Mouse (Mus musculus) neural tube, embryonic 12.5 days (tissue): ENCODE results near the gene Olfr322. TPM values are rescaled to one million over a fixed set of nuclear protein-coding genes. Genes with fewer than 3 reads are reported as not detected.

Source experiments
- ATAC-seq: fragments of 200-750 bp; cut with Nextera tagmentation; 2 replicates; pipeline ENCODE4 v1.8.0; 2017; ENCODE audit warnings: low read depth, mild to moderate bottlenecking, moderate TSS enrichment, moderate library complexity; ENCODE audit not compliant: low FRiP score
- H3K27ac ChIP-seq: fragments of 300-500 bp; sonication (generic); 2 replicates; pipeline ENCODE4 v1.5.1; 2016
- H3K27me3 ChIP-seq: fragments of 300-500 bp; sonication (generic); replicated peaks from 2 replicates; pipeline ENCODE4 v1.6.1; 2016; ENCODE audit warnings: mild to moderate bottlenecking
- H3K36me3 ChIP-seq: fragments of 300-500 bp; sonication (generic); 2 replicates; pipeline ENCODE4 v1.6.1; 2016; ENCODE audit warnings: mild to moderate bottlenecking
- H3K4me1 ChIP-seq: fragments of 300-500 bp; sonication (generic); 2 replicates; pipeline ENCODE4 v1.6.1; 2016
- H3K4me2 ChIP-seq: fragments of 300-500 bp; sonication (generic); replicated peaks from 2 replicates; pipeline ENCODE4 v1.6.1; 2016; ENCODE audit warnings: mild to moderate bottlenecking
- H3K4me3 ChIP-seq: fragments of 300-500 bp; sonication (generic); 2 replicates; pipeline ENCODE4 v1.5.1; 2016
- H3K9ac ChIP-seq: fragments of 300-500 bp; sonication (generic); 2 replicates; pipeline ENCODE4 v1.6.1; 2016; ENCODE audit warnings: mild to moderate bottlenecking
- H3K9me3 ChIP-seq: fragments of 300-500 bp; sonication (generic); 2 replicates; pipeline ENCODE4 v1.6.1; 2016; ENCODE audit warnings: mild to moderate bottlenecking
- WGBS: fragments of 180-500 bp; shearing (Covaris S2); methylation state at CpG from one replicate; pipeline ENCODE4 v1.1.7; 2016; 5-methylcytosine and 5-hydroxymethylcytosine counted together
- polyA plus RNA-seq: library from polyadenylated mRNA; unstranded; fragments of >200 nt; fragmentation: Nextera tagmentation; extraction: Ambion mirVana; gene quantifications from 2 replicates; pipeline ENCODE4 v1.2.1, GENCODE M21; 2016

Olfr322 gene
- polyA plus RNA-seq: not detected in 2 replicates

DNA sequence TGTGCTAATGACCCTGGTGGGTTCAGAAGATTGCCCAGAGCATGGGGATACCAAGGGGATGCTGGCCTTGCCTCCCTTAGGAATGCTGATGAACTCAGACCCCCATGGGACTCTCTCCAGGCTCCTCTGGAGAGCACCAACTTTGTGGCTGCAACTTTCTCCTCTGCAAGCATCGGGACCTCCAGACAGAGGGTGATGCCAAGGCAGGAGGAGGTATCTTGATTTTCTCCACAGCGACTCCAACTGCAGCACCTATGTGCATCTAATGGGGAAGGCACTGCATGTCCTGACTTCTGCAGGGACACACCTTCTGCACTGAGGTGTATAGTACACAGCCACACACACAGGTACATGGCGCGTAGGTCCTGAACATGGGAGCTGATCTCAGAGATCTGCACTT is at the start of gene Olfr322:
Gene Olfr322, plus strand, starts transcription at position 187 of the 400 bp plus-strand sequence.
- no peaks in the 10 kb centered on the region for H3K27me3 ChIP-seq
- H3K36me3 ChIP-seq: no peaks in the 10 kb centered on the region
- no peak within 1 kb of the TSS for H3K9ac ChIP-seq
- H3K4me3 ChIP-seq: no peak within 1 kb of the TSS
- WGBS: 88% methylated on average over 4 of the region's 4 CpGs
- no peaks in the 10 kb centered on the region for H3K9me3 ChIP-seq
- H3K4me1 ChIP-seq: no peaks in the 10 kb centered on the region
- ATAC-seq: no peak
- H3K27ac ChIP-seq: no peak within 1 kb of the TSS
- no peak within 1 kb of the TSS for H3K4me2 ChIP-seq

- no peaks in the 10 kb centered on the region for H3K9me3 ChIP-seq
- no peaks in the 10 kb centered on the region for H3K27me3 ChIP-seq
- no peak overlapping the region for H3K9ac ChIP-seq
- no peak for ATAC-seq
- H3K4me3 ChIP-seq: no peak overlapping the region
- 63% methylated on average over 3 of the region's 3 CpGs for WGBS
- no peak overlapping the region for H3K27ac ChIP-seq
- no peaks in the 10 kb centered on the region for H3K36me3 ChIP-seq
- no peaks in the 10 kb centered on the region for H3K4me1 ChIP-seq
- no peak overlapping the region for H3K4me2 ChIP-seq
Measured at GRCm38 (mm10) chr11:58613359-58613758, 45.2 kb upstream of the Olfr322 start.

- Histone ChIP-seq H3K27me3 (no peaks in the 10 kb centered on the region), H3K4me3 (no peak overlapping the region), H3K4me2 (no peak overlapping the region), H3K9ac (no peak overlapping the region), H3K4me1 (no peaks in the 10 kb centered on the region), H3K9me3 (no peaks in the 10 kb centered on the region), H3K27ac (no peak overlapping the region), H3K36me3 (no peaks in the 10 kb centered on the region)
- no peak for ATAC-seq
Measured at GRCm38 (mm10) chr11:58614526-58614925, 44.1 kb upstream of the Olfr322 start.

DNA sequence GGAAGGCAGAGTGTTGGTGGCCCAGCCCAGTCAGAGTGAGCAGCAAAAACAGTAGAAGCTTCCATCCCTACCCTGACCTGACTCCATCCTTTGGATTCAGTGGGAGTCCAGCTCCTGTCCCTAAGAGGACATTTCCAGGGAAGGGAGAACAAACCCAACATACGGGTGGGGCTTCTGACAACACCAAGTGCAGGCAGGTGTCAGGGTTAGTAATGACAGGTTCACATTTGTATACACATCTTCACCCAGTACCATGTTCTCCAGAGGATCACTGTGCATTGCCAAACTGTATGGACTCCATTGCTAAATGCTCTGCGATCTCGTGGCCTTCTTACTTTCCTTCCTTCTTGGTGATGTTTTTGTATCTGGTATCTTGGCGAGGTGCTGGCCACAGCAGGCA is 42.6 kb upstream of the Olfr322 start, which contains the start of gene 2210407C18Rik:
Gene 2210407C18Rik, minus strand, starts transcription at position 101 of the 400 bp plus-strand sequence.
- H3K27ac ChIP-seq: no peak within 1 kb of the TSS
- H3K27me3 ChIP-seq: no peaks in the 10 kb centered on the region
- H3K4me2 ChIP-seq: no peak within 1 kb of the TSS
- H3K36me3 ChIP-seq: no peaks in the 10 kb centered on the region
- 93% methylated on average over 4 of the region's 4 CpGs for WGBS
- H3K9me3 ChIP-seq: no peaks in the 10 kb centered on the region
- H3K9ac ChIP-seq: no peak within 1 kb of the TSS
- no peak for ATAC-seq
- H3K4me3 ChIP-seq: no peak within 1 kb of the TSS
- no peaks in the 10 kb centered on the region for H3K4me1 ChIP-seq

DNA sequence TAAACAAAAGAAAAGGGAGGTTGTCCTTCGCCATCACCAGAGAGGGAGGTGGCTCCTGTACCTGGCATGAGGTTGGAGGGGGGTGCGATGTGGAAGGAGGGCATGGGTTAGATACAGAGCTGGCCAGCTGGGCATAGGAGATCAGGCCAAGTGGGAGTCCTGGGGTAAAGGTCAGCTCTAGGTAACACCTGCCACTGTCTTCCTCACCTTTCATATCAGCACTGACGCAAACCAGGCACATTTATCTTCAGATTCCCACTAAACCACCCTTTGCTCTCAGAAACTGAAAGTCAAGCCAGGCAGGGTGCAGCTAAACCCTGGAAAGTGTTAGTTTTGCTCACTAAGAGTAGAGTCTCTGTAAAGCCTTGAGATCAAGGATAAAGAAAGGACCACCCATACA is 40.2 kb upstream of the Olfr322 start:
- no peaks in the 10 kb centered on the region for H3K27me3 ChIP-seq
- 78% methylated on average over 3 of the region's 3 CpGs for WGBS
- no peaks in the 10 kb centered on the region for H3K36me3 ChIP-seq
- no peak overlapping the region for H3K9ac ChIP-seq
- no peak for ATAC-seq
- H3K4me2 ChIP-seq: no peak overlapping the region
- H3K4me3 ChIP-seq: no peak overlapping the region
- no peaks in the 10 kb centered on the region for H3K4me1 ChIP-seq
- H3K9me3 ChIP-seq: no peaks in the 10 kb centered on the region
- H3K27ac ChIP-seq: no peak overlapping the region

DNA sequence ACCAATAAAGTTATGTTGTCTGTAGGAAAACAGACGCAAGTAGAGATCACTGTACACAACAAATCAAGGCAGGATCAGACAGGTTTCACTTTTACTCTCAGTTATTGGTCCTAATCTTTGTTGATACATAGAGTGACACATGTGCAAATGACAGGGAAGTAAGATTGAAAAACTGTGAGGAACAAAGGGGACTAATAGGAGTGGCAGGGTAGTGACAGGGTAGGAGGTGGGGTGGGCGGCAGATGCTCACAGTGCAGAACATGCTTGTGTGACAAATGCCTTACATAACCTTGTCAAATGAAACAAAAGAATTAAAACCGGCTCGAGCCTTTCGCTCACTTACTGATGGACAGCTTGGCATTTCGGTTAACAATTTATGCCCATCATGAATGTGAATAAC is 39.8 kb upstream of the Olfr322 start:
- 75% methylated on average over 6 of the region's 6 CpGs for WGBS

GRCm38 (mm10) chr11:58626146-58626545 is 32.4 kb upstream of the Olfr322 start:
- ATAC-seq: no peak
- 52% methylated on average over 4 of the region's 4 CpGs for WGBS

More for the DNA sequence above, 39.8 kb upstream of the Olfr322 start:
- Histone ChIP-seq H3K36me3 (no peaks in the 10 kb centered on the region), H3K9me3 (no peaks in the 10 kb centered on the region), H3K4me3 (no peak overlapping the region), H3K27me3 (no peaks in the 10 kb centered on the region), H3K4me1 (no peaks in the 10 kb centered on the region), H3K27ac (no peak overlapping the region), H3K4me2 (no peak overlapping the region), H3K9ac (no peak overlapping the region)
- no peak for ATAC-seq

DNA sequence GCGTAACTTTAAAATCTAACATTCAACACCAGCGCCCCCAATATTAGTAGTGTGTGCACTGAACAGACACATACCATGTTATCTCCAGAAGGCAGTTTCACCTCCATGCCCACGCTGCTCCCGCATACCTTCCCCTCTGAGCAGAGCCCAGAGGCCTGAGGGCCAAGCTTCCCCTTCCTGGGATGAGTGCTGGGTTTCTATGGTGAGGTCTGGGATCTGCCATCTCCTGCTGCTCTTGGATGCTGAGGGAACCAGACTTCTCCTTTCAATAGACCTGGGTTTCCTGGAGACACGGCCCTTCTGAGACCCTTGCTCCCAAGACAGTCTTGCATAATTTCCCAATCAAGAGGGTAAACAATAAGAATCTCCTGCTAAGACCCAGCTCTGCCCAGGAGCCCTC is 28.2 kb upstream of the Olfr322 start, which contains the start of gene Olfr323:
Gene Olfr323, minus strand, starts transcription at position 101 of the 400 bp plus-strand sequence.
- H3K27ac ChIP-seq: no peak within 1 kb of the TSS
- WGBS: 83% methylated on average over 5 of the region's 5 CpGs
- H3K4me2 ChIP-seq: no peak within 1 kb of the TSS
- no peaks in the 10 kb centered on the region for H3K4me1 ChIP-seq
- no peak within 1 kb of the TSS for H3K4me3 ChIP-seq
- no peak for ATAC-seq
- H3K9ac ChIP-seq: no peak within 1 kb of the TSS
- no peaks in the 10 kb centered on the region for H3K27me3 ChIP-seq
- H3K36me3 ChIP-seq: no peaks in the 10 kb centered on the region
- H3K9me3 ChIP-seq: no peaks in the 10 kb centered on the region

More at GRCm38 (mm10) chr11:58626146-58626545, 32.4 kb upstream of the Olfr322 start:
- Histone ChIP-seq H3K9me3 (no peaks in the 10 kb centered on the region), H3K4me2 (no peak overlapping the region), H3K4me3 (no peak overlapping the region), H3K36me3 (no peaks in the 10 kb centered on the region), H3K27ac (no peak overlapping the region), H3K9ac (no peak overlapping the region), H3K27me3 (no peaks in the 10 kb centered on the region), H3K4me1 (no peaks in the 10 kb centered on the region)

GRCm38 (mm10) chr11:58634878-58635277 is 23.7 kb upstream of the Olfr322 start:
- Histone ChIP-seq H3K27me3 (no peaks in the 10 kb centered on the region; the same call in 1 of the 2 replicates), H3K9ac (no peak overlapping the region), H3K27ac (no peak overlapping the region), H3K4me1 (no peaks in the 10 kb centered on the region), H3K4me2 (no peak overlapping the region), H3K9me3 (no peaks in the 10 kb centered on the region), H3K36me3 (no peaks in the 10 kb centered on the region), H3K4me3 (no peak overlapping the region)
- no peak for ATAC-seq
- 57% methylated on average over 4 of the region's 4 CpGs for WGBS

- 0 out of 2 replicates have a peak, but pooled peaks have one; percentile 33 for ATAC-seq
- WGBS: 33% methylated on average over 4 of the region's 4 CpGs
- Histone ChIP-seq H3K9ac (no peak overlapping the region), H3K4me1 (peaks cover 9% of the 10 kb centered on the region), H3K4me2 (no peak overlapping the region), H3K27me3 (peaks cover 10% of the 10 kb centered on the region), H3K9me3 (no peaks in the 10 kb centered on the region), H3K27ac (no peak overlapping the region), H3K36me3 (no peaks in the 10 kb centered on the region), H3K4me3 (no peak overlapping the region)
Measured at GRCm38 (mm10) chr11:58636376-58636977, 22.1 kb upstream of the Olfr322 start.

DNA sequence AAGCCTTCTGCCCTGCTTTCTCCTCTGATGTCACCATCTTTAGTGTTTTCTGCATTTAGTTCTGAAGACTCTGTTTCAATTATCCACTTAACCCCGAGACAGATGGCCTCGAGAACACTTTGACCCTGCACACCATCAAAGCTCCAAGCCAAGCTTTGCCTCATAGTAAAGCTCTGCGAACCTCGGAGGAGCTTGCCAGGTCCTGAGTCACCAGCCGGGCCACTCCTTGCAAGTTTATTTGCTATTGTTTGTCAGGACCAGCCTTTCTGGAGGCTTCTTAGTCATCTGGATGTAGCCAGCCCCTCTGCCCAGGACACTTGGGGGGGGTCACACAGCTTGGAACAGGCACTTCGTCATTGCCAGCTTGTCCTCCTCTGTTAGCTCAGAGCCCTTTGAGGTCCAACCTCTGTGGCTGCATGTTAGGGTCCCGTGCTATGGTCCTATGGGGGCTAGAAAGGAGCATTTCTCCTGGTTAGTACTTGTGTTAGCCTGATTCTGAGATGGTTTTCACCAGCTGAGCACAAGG is 20.3 kb upstream of the Olfr322 start:
- ATAC-seq: no peak
- no peaks in the 10 kb centered on the region for H3K9me3 ChIP-seq
- H3K4me3 ChIP-seq: no peak overlapping the region
- H3K9ac ChIP-seq: no peak overlapping the region
- peaks cover 9% of the 10 kb centered on the region for H3K4me1 ChIP-seq
- H3K27ac ChIP-seq: no peak overlapping the region
- H3K27me3 ChIP-seq: peaks cover 14% of the 10 kb centered on the region
- H3K4me2 ChIP-seq: no peak overlapping the region
- H3K36me3 ChIP-seq: no peaks in the 10 kb centered on the region
- WGBS: 63% methylated on average over 7 of the region's 7 CpGs

DNA sequence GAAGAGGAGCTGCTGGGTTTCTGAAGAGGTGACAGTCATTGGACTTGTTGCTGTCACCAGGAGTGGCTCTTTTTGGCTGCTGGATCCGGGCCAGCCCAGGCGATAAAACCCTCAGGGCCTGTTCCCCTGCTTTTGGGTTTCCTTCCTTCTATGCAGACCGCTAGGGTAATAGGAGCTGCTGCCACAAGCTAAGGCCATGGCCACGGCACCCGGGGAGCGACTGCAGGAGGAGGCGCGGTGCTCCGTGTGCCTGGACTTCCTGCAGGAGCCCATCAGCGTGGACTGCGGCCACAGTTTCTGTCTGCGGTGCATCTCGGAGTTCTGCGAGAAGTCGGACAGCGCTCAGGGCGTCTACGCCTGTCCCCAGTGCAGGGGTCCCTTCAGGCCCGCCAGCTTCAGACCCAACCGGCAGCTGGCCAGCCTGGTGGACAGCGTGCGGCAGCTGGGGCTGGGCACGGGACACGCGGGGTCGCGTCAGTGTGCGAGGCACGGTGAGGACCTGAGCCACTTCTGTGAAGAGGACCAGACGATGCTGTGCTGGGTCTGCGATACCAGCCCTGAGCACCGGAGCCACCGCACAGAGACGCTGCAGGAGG is 18.2 kb upstream of the Olfr322 start, which contains the start of gene Trim58:
Gene Trim58, plus strand, starts transcription at position 194 of the 596 bp plus-strand sequence.
- no peak within 1 kb of the TSS for H3K27ac ChIP-seq
- whole genome bisulfite sequencing: 6% methylated on average over 34 of the region's 34 CpGs

More for the DNA sequence above, 18.2 kb upstream of the Olfr322 start, which contains the start of gene Trim58:
- Histone ChIP-seq H3K9me3 (no peaks in the 10 kb centered on the region), H3K4me1 (peaks cover 9% of the 10 kb centered on the region), H3K36me3 (no peaks in the 10 kb centered on the region), H3K4me3 (peak within 1 kb of the TSS; percentile 43), H3K4me2 (peak within 1 kb of the TSS; percentile 93), H3K9ac (peak within 1 kb of the TSS; percentile 48), H3K27me3 (peaks cover 14% of the 10 kb centered on the region)
- ATAC-seq: no peak
